Mouse (Mus musculus) ZHBTc4 (cell line): ENCODE results near the gene Pcf11.
A peak's percentile ranks its signal among the peaks of the same experiment; 100 is the strongest.

ENCODE experiments used
- DNase-seq: peaks from one replicate; pipeline ENCODE4 v3.0.0-alpha.2; 2011; ENCODE audit warnings: low read depth, low spot score

Pcf11 gene

DNA sequence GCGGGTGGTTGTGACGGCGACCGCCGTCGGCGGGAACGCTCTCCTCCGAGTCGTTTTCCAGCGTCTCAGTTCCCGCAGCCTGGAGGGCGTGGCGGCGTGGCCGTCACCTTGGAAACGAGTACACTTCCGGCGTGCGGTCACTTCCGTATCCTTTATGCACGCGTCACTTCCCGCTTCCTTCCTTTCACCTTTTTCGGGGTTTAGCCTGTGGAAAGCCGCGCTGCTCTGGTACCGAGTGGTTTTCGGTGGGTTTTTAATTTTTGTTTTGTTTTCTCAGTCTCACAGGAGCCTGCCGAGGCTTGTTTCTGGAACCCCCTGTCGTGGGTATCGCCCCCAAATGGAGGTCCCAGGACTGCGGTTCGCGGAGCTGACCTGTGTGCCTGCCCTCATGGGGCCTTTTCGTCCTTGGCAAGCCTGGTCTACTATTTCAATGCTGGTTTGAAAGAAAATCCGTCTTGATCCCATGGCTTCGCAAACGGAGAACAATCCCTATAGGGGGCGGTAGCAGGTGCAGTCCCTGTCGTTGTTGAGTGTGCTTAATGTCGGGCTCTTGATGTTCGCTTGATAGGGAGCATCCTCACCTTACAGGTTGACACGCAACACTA, 32.6 kb downstream of the Pcf11 start, which contains the start of gene Ankrd42:
Ankrd42 (minus strand) TSS at position 122 of the 605 bp plus-strand sequence.
- peak; percentile 97 for DNase-seq

DNA sequence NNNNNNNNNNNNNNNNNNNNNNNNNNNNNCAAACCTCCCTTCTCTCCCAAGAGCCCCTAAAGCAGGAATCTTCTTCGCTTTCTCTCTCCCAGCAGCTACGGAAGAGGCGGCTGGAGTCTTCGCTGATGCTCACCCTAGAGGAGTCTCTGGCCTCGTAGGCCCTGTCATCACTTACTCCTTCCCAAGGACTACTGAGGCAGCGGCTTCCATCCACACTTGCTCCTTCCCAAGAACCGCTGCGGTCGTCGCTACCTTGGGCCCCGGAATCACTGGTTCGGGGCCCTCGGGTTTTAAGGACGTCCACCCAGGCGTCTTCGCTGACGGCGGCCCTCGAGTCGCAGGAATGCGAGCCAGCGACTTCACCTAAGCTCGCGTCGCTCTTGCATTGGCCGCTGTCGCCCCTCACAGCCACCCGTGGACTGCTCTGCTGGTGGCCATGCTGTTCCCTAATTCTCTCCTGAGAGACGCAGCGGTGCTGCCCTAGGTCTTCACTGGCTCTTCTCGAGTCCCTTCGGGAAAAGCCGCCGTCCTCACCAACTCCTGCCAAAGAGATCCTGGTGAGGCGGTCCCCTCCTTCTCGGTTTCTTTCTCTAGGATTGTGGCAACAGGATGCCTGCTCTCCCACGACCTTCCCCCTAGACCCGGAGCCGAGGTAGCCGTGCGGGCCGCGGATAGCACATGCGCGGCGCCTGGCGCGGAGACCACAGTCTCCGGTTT, 33.3 kb downstream of the Pcf11 start:
- no peak for DNase-seq

DNA sequence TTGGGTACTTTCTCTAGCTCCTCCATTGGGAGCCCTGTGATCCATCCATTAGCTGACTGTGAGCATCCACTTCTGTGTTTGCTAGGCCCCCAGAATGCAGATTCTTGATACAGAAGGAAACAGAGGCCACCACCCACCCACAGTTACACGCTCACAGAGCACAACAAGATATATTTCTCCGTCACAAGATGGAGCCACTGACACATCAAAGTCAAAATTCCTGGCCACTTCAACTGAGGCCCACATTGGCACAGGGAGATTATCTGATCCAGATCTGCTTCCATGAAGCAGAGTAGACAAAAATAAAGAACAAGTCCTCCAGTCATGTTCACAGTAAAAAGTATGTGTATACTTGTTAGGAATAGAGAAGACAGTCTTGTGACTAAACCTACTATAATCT, 39.6 kb downstream of the Pcf11 start:
- no peak for DNase-seq

DNA sequence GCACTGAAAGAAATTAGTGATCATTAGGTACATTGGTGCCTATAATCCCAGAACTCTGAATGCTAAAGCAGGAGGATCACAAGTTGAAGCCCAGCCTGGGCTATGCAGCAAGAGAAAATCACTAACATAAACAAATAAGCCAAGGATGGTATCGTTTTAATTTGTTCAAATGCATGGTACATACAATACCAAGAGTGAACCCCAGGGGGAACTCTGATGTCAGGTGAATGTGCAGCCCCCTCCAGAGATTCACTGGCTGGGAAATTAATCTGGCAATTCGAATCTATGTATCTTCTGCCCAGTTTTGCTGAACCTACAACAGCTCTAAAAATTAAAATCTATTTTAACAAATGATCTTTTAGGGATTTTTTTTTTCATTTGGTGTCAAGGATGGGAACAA, 45.2 kb downstream of the Pcf11 start:
- DNase-seq: no peak

DNA sequence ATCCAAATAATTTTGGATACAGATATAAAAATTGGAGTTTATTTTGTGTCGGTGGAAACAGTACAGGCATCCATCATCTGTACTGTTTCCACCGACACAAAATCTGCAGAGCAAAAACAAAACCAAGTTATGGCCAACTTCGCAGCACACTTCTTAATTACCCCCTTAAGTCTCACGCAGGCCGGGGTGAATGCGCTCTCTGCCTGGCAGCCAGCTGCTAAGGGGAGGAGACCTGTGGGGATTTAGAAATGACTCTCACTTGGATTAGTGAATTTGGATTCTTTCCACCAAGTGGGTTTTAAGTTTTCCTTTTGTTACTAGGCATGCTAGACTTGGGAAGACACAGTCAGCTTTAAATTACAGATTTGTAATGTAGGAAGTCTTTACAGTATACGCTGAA, 58.9 kb downstream of the Pcf11 start:
- no peak for DNase-seq

DNA sequence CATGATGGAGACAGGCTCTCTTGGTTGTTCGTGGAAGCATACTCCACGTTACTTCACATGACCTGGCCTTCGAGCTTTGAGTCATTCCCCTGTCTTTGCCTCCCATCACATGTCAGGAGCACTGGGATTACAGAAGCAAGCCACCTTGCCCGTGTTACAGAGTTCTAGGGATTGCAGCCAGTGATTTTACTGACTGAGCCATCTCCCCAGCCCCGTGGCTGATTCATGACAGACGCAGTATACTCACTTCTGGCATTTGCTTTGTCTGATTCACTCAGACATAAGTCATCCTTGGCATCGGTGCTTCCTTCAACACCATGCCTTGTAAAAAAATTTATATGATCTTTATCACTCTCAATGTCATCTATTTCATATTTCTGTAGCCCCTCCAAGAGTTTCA, 64.8 kb downstream of the Pcf11 start:
- no peak for DNase-seq
